Mouse (Mus musculus) neural tube, embryonic 15.5 days (tissue): ENCODE results near the gene Zfand2b. TPM values are rescaled to one million over a fixed set of nuclear protein-coding genes. Genes with fewer than 3 reads are reported as not detected.

ENCODE experiments used
- ATAC-seq: fragments of 200-750 bp; cut with Nextera tagmentation; 2 replicates; pipeline ENCODE4 v1.8.0; 2017; ENCODE audit warnings: mild to moderate bottlenecking, moderate TSS enrichment, moderate library complexity; ENCODE audit not compliant: low FRiP score
- H3K27ac ChIP-seq: fragments of 300-500 bp; sonication (generic); replicated peaks from 2 replicates; pipeline ENCODE4 v1.5.1; 2015; ENCODE audit warnings: mild to moderate bottlenecking, inconsistent platforms
- H3K27me3 ChIP-seq: fragments of 300-500 bp; sonication (generic); replicated peaks from 2 replicates; pipeline ENCODE4 v1.6.1; 2015; ENCODE audit warnings: inconsistent platforms
- H3K36me3 ChIP-seq: fragments of 300-500 bp; sonication (generic); 2 replicates; pipeline ENCODE4 v1.6.1; 2015; ENCODE audit warnings: inconsistent platforms
- H3K4me1 ChIP-seq: fragments of 300-500 bp; sonication (generic); 2 replicates; pipeline ENCODE4 v1.6.1; 2015; ENCODE audit warnings: inconsistent platforms
- H3K4me2 ChIP-seq: fragments of 300-500 bp; sonication (generic); 2 replicates; pipeline ENCODE4 v1.6.1; 2015; ENCODE audit warnings: inconsistent platforms, mild to moderate bottlenecking, moderate library complexity
- H3K4me3 ChIP-seq: fragments of 300-500 bp; sonication (generic); replicated peaks from 2 replicates; pipeline ENCODE4 v1.5.1; 2015; ENCODE audit warnings: mild to moderate bottlenecking, inconsistent platforms
- H3K9ac ChIP-seq: fragments of 300-500 bp; sonication (generic); replicated peaks from 2 replicates; pipeline ENCODE4 v1.6.1; 2015; ENCODE audit warnings: mild to moderate bottlenecking, inconsistent platforms
- H3K9me3 ChIP-seq: fragments of 300-500 bp; sonication (generic); replicated peaks from 2 replicates; pipeline ENCODE4 v1.6.1; 2016; ENCODE audit warnings: inconsistent platforms
- WGBS: fragments of 180-500 bp; shearing (Covaris S2); methylation state at CpG from one replicate; pipeline ENCODE4 v1.1.7; 2015; ENCODE audit warnings: mixed read lengths; 5-methylcytosine and 5-hydroxymethylcytosine counted together
- polyA plus RNA-seq: library from polyadenylated mRNA; unstranded; fragments of >200 nt; fragmentation: Nextera tagmentation; extraction: Ambion mirVana; gene quantifications from 2 replicates; pipeline ENCODE4 v1.2.1, GENCODE M21; 2015

Zfand2b gene
- polyA plus RNA-seq, 1 experiment from 2014 or later, result 40.0 TPM

GRCm38 (mm10) chr1:75192452-75192851 is 24.0 kb downstream of the Zfand2b start:
- H3K4me2 ChIP-seq, result peak overlapping the region; percentile 97
- WGBS, result under 1% methylated on average over 19 of the region's 19 CpGs

DNA sequence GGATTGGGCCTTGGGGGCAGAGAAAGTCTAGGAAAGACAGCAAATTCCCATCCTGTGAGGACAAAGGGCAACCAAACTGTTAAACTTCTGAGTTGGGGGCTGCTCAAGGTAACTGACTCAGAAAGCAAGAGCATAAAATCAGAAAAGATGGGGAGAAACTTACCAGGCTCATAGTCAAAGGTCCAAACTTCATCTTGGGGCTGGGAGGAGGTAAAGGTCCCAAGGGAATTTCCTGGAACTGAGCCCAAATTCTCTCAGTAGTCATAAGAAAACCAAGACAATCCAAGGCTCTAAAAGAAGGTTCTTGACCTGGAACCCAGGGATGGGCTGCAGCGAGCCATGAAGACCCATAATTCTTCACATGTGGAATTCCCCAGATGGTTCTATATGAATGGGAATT is 32.8 kb downstream of the Zfand2b start:
- peaks cover 41% of the 10 kb centered on the region for H3K36me3 ChIP-seq
- no peaks in the 10 kb centered on the region for H3K9me3 ChIP-seq
- no peak overlapping the region for H3K27ac ChIP-seq
- no peaks in the 10 kb centered on the region for H3K4me1 ChIP-seq
- 88% methylated on average over 1 of the region's 1 CpGs for WGBS
- H3K9ac ChIP-seq, result no peak overlapping the region
- no peaks in the 10 kb centered on the region for H3K27me3 ChIP-seq
- no peak for ATAC-seq
- no peak overlapping the region for H3K4me2 ChIP-seq
- H3K4me3 ChIP-seq, result no peak overlapping the region

More at GRCm38 (mm10) chr1:75192452-75192851, 24.0 kb downstream of the Zfand2b start:
- Histone ChIP-seq H3K4me3 (peak overlapping the region; percentile 67), H3K27me3 (no peaks in the 10 kb centered on the region), H3K4me1 (peaks cover 30% of the 10 kb centered on the region), H3K36me3 (peaks cover 45% of the 10 kb centered on the region), H3K9ac (peak overlapping the region; percentile 91), H3K9me3 (no peaks in the 10 kb centered on the region), H3K27ac (peak overlapping the region; percentile 91)
- peak; percentile 45; the same call in 1 of the 2 replicates for ATAC-seq

DNA sequence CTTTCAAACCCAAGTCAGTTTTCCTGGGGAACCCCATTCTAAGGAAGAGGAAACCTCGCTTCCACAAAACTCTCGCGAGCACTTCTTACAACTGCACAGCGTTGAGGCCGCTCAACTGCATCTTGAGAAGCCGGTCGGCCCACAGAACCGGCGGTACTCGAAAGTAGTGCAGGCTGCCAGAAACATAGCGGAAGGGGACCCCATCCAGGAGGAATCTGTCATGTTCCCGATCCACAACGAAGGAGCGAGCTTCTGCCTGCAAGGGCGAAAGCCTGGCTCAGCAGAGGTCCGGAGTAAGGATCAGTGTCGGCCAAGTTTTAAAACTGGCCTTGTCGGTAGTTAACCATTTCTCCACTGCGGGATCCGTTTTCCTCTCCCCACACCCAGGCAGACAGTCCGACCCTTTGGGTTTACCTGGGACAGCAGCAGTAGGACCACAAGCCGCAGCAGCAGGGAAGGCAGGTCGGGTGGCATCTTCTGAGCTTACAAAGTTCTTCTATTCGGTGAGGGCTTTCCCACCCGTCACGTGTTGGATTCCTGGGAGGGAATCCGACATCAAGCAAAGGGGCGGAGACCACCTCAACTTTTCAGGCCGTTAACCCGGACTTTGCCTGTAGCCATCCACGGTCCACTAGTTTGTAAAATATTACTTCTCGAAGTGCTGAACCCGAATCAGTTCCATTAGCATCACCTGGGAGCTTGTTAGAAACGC is 40.7 kb downstream of the Zfand2b start:
- Histone ChIP-seq H3K4me3 (peak overlapping the region; percentile 84), H3K27me3 (no peaks in the 10 kb centered on the region), H3K27ac (no peak overlapping the region; the same call in 1 of the 2 replicates), H3K36me3 (peaks cover 18% of the 10 kb centered on the region), H3K9me3 (no peaks in the 10 kb centered on the region), H3K4me1 (peaks cover 48% of the 10 kb centered on the region), H3K9ac (peak overlapping the region; percentile 47), H3K4me2 (peak overlapping the region; percentile 93)
- ATAC-seq, result no peak
- 17% methylated on average over 34 of the region's 34 CpGs for WGBS

DNA sequence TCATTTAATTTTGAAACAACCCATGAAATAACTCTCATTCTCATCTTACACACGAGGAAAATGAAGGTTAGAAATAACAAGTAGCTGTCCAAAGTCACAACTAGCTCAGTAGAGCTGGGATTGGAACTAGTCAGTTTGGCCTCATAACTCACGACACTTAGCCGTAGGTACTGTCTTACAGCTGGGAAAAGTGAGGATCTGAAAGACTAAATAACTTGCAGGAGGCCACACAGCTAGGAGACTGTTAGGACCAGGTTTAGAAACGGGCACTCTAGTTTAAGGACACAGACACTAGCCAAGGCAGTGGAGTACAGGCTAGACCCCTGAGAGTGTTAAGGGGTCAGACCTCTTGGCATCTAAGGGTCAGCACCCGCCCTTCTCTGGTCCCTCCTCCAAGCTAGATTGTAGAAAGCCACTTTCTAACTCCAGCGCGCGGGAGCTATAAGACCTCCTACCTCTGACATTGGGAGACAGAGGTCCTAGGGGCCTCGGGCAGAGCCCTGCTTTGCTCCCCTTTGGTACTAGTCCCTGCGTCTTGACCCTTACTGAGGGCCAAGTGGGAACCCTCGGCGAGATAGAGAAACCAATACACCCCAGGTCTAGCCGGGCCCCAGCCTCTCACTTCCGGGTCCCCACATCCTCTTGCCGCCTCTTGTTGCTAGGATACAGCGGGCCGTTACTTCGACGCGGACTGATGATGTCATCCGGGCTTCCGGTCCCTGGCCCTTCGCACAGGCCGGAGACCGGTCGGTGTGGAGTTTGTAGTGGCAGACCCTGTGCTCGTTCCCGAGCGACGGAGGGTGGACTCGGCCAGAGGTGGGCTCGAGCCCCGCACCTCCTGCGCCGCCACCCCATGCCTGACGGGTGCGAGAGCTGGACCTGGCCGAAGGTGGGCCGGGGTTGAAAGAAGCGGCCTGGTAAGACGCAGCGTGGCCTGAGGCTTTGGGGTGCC is 42.0 kb downstream of the Zfand2b start, which contains the start of the genes Glb1l and Stk16:
Gene Glb1l (minus strand): TSS at position 678 of the 952 bp plus-strand sequence.
Gene Stk16 (plus strand): TSS at position 703 of the 952 bp plus-strand sequence.
- Histone ChIP-seq H3K4me2 (peak within 1 kb of the TSS; percentile 93), H3K36me3 (peaks cover 23% of the 10 kb centered on the region), H3K27ac (peak within 1 kb of the TSS; percentile 33; the same call in 1 of the 2 replicates), H3K4me3 (peak within 1 kb of the TSS; percentile 84), H3K4me1 (peaks cover 49% of the 10 kb centered on the region), H3K27me3 (0 out of 2 replicates have a peak, but pooled peaks cover 2% of the 10 kb centered on the region), H3K9ac (peak within 1 kb of the TSS; percentile 86), H3K9me3 (no peaks in the 10 kb centered on the region)
- 6% methylated on average over 42 of the region's 42 CpGs for WGBS
- ATAC-seq, result peak; percentile 94

GRCm38 (mm10) chr1:75211141-75211708 is 42.8 kb downstream of the Zfand2b start:
- Histone ChIP-seq H3K36me3 (peaks cover 28% of the 10 kb centered on the region), H3K9me3 (no peaks in the 10 kb centered on the region), H3K27ac (peak overlapping the region; percentile 33; the same call in 1 of the 2 replicates), H3K4me3 (peak overlapping the region; percentile 84), H3K27me3 (peaks cover 11% of the 10 kb centered on the region), H3K4me1 (peaks cover 49% of the 10 kb centered on the region), H3K9ac (peak overlapping the region; percentile 86), H3K4me2 (peak overlapping the region; percentile 93)
- peak; percentile 25; the same call in 1 of the 2 replicates for ATAC-seq
- WGBS, result 13% methylated on average over 17 of the region's 17 CpGs

DNA sequence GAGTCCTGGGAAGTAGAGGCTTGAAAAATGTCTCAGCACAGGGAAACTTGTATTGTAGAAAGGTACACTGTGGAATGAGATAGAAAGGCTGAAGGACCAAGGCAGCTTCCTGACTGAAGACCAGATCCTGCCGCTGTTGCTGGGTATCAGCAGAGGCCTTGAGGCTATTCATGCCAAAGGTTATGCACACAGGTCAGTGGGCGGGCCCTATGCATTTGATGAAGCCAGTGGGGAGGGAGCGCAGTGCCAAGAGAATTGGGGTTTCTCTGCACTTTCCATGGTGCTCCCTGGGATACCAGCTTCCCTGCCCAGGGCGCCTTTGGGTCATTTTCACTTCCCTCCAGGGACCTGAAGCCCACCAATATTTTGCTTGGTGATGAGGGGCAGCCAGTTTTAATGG is 44.1 kb downstream of the Zfand2b start:
- ATAC-seq, result no peak
- H3K4me1 ChIP-seq, result peaks cover 49% of the 10 kb centered on the region
- H3K27me3 ChIP-seq, result peaks cover 23% of the 10 kb centered on the region
- H3K9ac ChIP-seq, result no peak overlapping the region
- no peaks in the 10 kb centered on the region for H3K9me3 ChIP-seq
- 86% methylated on average over 4 of the region's 4 CpGs for WGBS
- H3K4me3 ChIP-seq, result no peak overlapping the region
- H3K36me3 ChIP-seq, result peaks cover 28% of the 10 kb centered on the region
- H3K4me2 ChIP-seq, result peak overlapping the region; percentile 93; the same call in 1 of the 2 replicates
- H3K27ac ChIP-seq, result no peak overlapping the region

GRCm38 (mm10) chr1:75213096-75213495 is 44.6 kb downstream of the Zfand2b start:
- Histone ChIP-seq H3K27ac (no peak overlapping the region), H3K4me1 (peaks cover 52% of the 10 kb centered on the region), H3K4me2 (no peak overlapping the region), H3K36me3 (peaks cover 28% of the 10 kb centered on the region), H3K27me3 (peaks cover 29% of the 10 kb centered on the region), H3K4me3 (no peak overlapping the region), H3K9ac (no peak overlapping the region), H3K9me3 (no peaks in the 10 kb centered on the region)
- WGBS, result 87% methylated on average over 7 of the region's 7 CpGs
- ATAC-seq, result no peak

GRCm38 (mm10) chr1:75214442-75214841 is 46.0 kb downstream of the Zfand2b start:
- H3K4me1 ChIP-seq, result peaks cover 52% of the 10 kb centered on the region

DNA sequence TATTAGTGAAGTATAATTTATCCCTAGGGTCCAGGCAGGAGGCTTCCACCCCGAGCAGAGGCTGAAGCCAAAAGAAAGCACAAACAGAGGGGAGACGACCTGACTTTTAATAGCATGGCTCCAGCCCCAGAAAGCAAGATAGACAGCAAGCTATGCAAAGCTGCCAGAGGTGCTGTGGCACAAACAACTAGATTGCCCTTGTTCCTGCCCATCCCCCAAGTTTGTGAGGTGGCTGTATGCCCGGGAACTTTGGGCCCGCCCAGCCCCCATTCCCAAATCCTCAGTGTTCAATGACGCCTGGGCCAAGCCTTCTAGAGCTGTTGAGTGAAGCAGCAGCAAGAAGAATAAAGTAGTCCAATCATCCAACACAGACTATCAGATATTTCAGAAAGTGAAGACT is 46.4 kb downstream of the Zfand2b start:
- no peak overlapping the region for H3K4me3 ChIP-seq
- peaks cover 28% of the 10 kb centered on the region for H3K36me3 ChIP-seq
- no peak overlapping the region for H3K4me2 ChIP-seq
- ATAC-seq, result no peak
- WGBS, result 67% methylated on average over 5 of the region's 5 CpGs
- H3K9ac ChIP-seq, result no peak overlapping the region
- H3K4me1 ChIP-seq, result peaks cover 52% of the 10 kb centered on the region
- peaks cover 43% of the 10 kb centered on the region for H3K27me3 ChIP-seq
- H3K27ac ChIP-seq, result no peak overlapping the region
- no peaks in the 10 kb centered on the region for H3K9me3 ChIP-seq

More at GRCm38 (mm10) chr1:75214442-75214841, 46.0 kb downstream of the Zfand2b start:
- no peak overlapping the region for H3K9ac ChIP-seq
- no peak overlapping the region for H3K27ac ChIP-seq
- H3K4me2 ChIP-seq, result no peak overlapping the region
- H3K9me3 ChIP-seq, result no peaks in the 10 kb centered on the region
- WGBS, result 76% methylated on average over 2 of the region's 2 CpGs
- no peak overlapping the region for H3K4me3 ChIP-seq
- peaks cover 28% of the 10 kb centered on the region for H3K36me3 ChIP-seq
- peaks cover 38% of the 10 kb centered on the region for H3K27me3 ChIP-seq
- ATAC-seq, result no peak

- WGBS, result 91% methylated on average over 9 of the region's 9 CpGs
- Histone ChIP-seq H3K36me3 (peaks cover 28% of the 10 kb centered on the region), H3K27ac (no peak overlapping the region), H3K9ac (no peak overlapping the region), H3K9me3 (no peaks in the 10 kb centered on the region), H3K4me2 (no peak overlapping the region), H3K4me3 (no peak overlapping the region), H3K27me3 (peaks cover 52% of the 10 kb centered on the region), H3K4me1 (peaks cover 48% of the 10 kb centered on the region)
- no peak for ATAC-seq
Measured at GRCm38 (mm10) chr1:75215785-75216184, 47.3 kb downstream of the Zfand2b start.
